Mouse (Mus musculus) layer of hippocampus, postnatal 25 days (tissue): ENCODE results near the gene Robo3. TPM values are rescaled to one million over a fixed set of nuclear protein-coding genes. Genes with fewer than 3 reads are reported as not detected.

Experiments used
- DNase-seq, 2 experiments: peaks; one replicate each; pipeline ENCODE4 v3.0.0; 2022; ENCODE audit warnings: mixed read lengths in 2 of 2, low spot score in 1 of 2; ENCODE audit errors: extremely low spot score in 1 of 2
- total RNA-seq, 2 experiments: library from RNA; stranded (reverse); gene quantifications; 2 replicates each; pipeline ENCODE4 v1.2.3; 2021

Gene Robo3
- total RNA-seq, 2 experiments from 2014 or later, result 10.2 to 20.0 TPM

- peak in 1 of 2 experiments; percentile 66 for DNase-seq
These were observed 900 bp downstream of the Robo3 start for GRCm38 (mm10) chr9:37432026-37432666.

GRCm38 (mm10) chr9:37430582-37430981 lies 2.5 kb downstream of the Robo3 start:
- peak; percentile 83 to 97 for DNase-seq

- no peak for DNase-seq
These were observed 3.7 kb downstream of the Robo3 start for GRCm38 (mm10) chr9:37429326-37429725.

GRCm38 (mm10) chr9:37421239-37421638 lies 11.8 kb downstream of the Robo3 start:
- DNase-seq, result no peak

GRCm38 (mm10) chr9:37420676-37421075 lies 12.4 kb downstream of the Robo3 start:
- peak; percentile 51 to 55 for DNase-seq

GRCm38 (mm10) chr9:37418791-37419190 lies 14.3 kb downstream of the Robo3 start:
- no peak for DNase-seq

- DNase-seq, result no peak
These were observed 18.4 kb downstream of the Robo3 start for GRCm38 (mm10) chr9:37414666-37415065.

GRCm38 (mm10) chr9:37412989-37413388 lies 20.1 kb downstream of the Robo3 start:
- DNase-seq, result no peak

GRCm38 (mm10) chr9:37409698-37410445 lies 23.2 kb downstream of the Robo3 start:
- DNase-seq, result no peak

GRCm38 (mm10) chr9:37407850-37408502 lies 25.1 kb downstream of the Robo3 start:
- no peak for DNase-seq

- peak in 1 of 2 experiments; percentile 18 for DNase-seq
These were observed 26.7 kb downstream of the Robo3 start for GRCm38 (mm10) chr9:37406372-37406771.

GRCm38 (mm10) chr9:37403011-37403410 lies 30.0 kb downstream of the Robo3 start:
- DNase-seq, result no peak

- no peak for DNase-seq
These were observed 30.5 kb downstream of the Robo3 start for GRCm38 (mm10) chr9:37402501-37402900.

- no peak for DNase-seq
These were observed 31.2 kb downstream of the Robo3 start, which contains the start of gene Robo4 for GRCm38 (mm10) chr9:37401802-37402201. TSS of gene Robo4 (plus strand) at chr9:37401897.

GRCm38 (mm10) chr9:37400585-37400984 lies 32.5 kb downstream of the Robo3 start:
- no peak for DNase-seq

GRCm38 (mm10) chr9:37393482-37394131 lies 39.4 kb downstream of the Robo3 start:
- no peak for DNase-seq

- DNase-seq, result no peak
These were observed 41.0 kb downstream of the Robo3 start for GRCm38 (mm10) chr9:37392071-37392470.

- no peak for DNase-seq
These were observed 42.2 kb downstream of the Robo3 start for GRCm38 (mm10) chr9:37390891-37391290.

GRCm38 (mm10) chr9:37384284-37385182 lies 48.5 kb downstream of the Robo3 start:
- no peak for DNase-seq

- DNase-seq, result no peak
These were observed 49.9 kb downstream of the Robo3 start for GRCm38 (mm10) chr9:37383161-37383560.
